Mouse (Mus musculus) myocyte (in vitro differentiated cells): ENCODE measurements at regions not wholly inside any gene's neighbourhood (a gene's known extent, or its start where the extent isn't known, plus 50 kb on each side); places are given as distances from the start of the nearest gene placed in this dataset.

ENCODE experiments used
- H3K27me3 ChIP-seq: one replicate; pipeline ENCODE4 v1.6.1; 2011; ENCODE audit not compliant: control insufficient read depth, insufficient read depth, insufficient read length
- H3K36me3 ChIP-seq: one replicate; pipeline ENCODE4 v1.6.1; 2011; ENCODE audit not compliant: control insufficient read depth, insufficient read depth
- H3K4me2 ChIP-seq: one replicate; pipeline ENCODE4 v1.6.1; 2011; ENCODE audit warnings: low read depth, control low read depth
- H3K4me3 ChIP-seq: one replicate; pipeline ENCODE4 v1.5.1; 2011; ENCODE audit warnings: mild to moderate bottlenecking, control low read depth, moderate library complexity
- H3K79me2 ChIP-seq: one replicate; pipeline ENCODE4 v1.6.1; 2011; ENCODE audit not compliant: control insufficient read depth, insufficient read depth
- H3ac ChIP-seq: one replicate; pipeline ENCODE4 v1.6.1; 2011; ENCODE audit not compliant: control insufficient read depth, insufficient read length
- CEBPB ChIP-seq: IDR thresholded peaks from 2 replicates; pipeline ENCODE4 v1.6.1; 2011; ENCODE audit warnings: mild to moderate bottlenecking, moderate library complexity; ENCODE audit not compliant: poor library complexity, insufficient read depth, severe bottlenecking
- E2F4 ChIP-seq: IDR thresholded peaks from one replicate; pipeline ENCODE4 v1.6.1; 2011; ENCODE audit warnings: mild to moderate bottlenecking, control low read depth, moderate library complexity; ENCODE audit not compliant: insufficient read depth
- MAX ChIP-seq: IDR thresholded peaks from one replicate; pipeline ENCODE4 v1.6.1; 2011; ENCODE audit warnings: low read depth, mild to moderate bottlenecking, control low read depth
- MYOD1 ChIP-seq, 3 experiments: IDR thresholded peaks; one replicate each; pipeline ENCODE4 v1.6.1; 2011; ENCODE audit warnings: control low read depth in 2 of 3, low read depth in 2 of 3, mild to moderate bottlenecking in 2 of 3, moderate library complexity in 1 of 3; ENCODE audit not compliant: insufficient read length in 2 of 3, control insufficient read depth in 1 of 3
- MYOG ChIP-seq, 3 experiments: IDR thresholded peaks; one replicate each; pipeline ENCODE4 v1.6.1; 2011; ENCODE audit warnings: control low read depth in 2 of 3, low read depth in 2 of 3, mild to moderate bottlenecking in 2 of 3; ENCODE audit not compliant: insufficient read length in 2 of 3, control insufficient read depth in 1 of 3, insufficient read depth in 1 of 3
- POLR2A ChIP-seq: IDR thresholded peaks from one replicate; pipeline ENCODE4 v1.6.1; 2011; ENCODE audit warnings: low read depth, mild to moderate bottlenecking, control low read depth, moderate library complexity; ENCODE audit not compliant: insufficient read length
- POLR2AphosphoS2 ChIP-seq: IDR thresholded peaks from one replicate; pipeline ENCODE4 v1.6.1; 2011; ENCODE audit warnings: low read depth, control low read depth; ENCODE audit not compliant: insufficient read length
- REST ChIP-seq: IDR thresholded peaks from one replicate; pipeline ENCODE4 v1.6.1; 2011; ENCODE audit warnings: mild to moderate bottlenecking, control low read depth, moderate library complexity; ENCODE audit not compliant: insufficient read depth, insufficient read length
- SRF ChIP-seq: IDR thresholded peaks from one replicate; pipeline ENCODE4 v1.6.1; 2011; ENCODE audit warnings: low read depth; ENCODE audit not compliant: control insufficient read depth, insufficient read length
- TCF12 ChIP-seq: IDR thresholded peaks from one replicate; pipeline ENCODE4 v1.6.1; 2011; ENCODE audit warnings: mild to moderate bottlenecking, control low read depth; ENCODE audit not compliant: poor library complexity, insufficient read depth, severe bottlenecking
- TCF3 ChIP-seq: IDR thresholded peaks from one replicate; pipeline ENCODE4 v1.6.1; 2011; ENCODE audit warnings: low read depth, control low read depth; ENCODE audit not compliant: insufficient read length
- USF1 ChIP-seq: IDR thresholded peaks from one replicate; pipeline ENCODE4 v1.6.1; 2011; ENCODE audit warnings: low read depth, mild to moderate bottlenecking, control low read depth, moderate library complexity

DNA sequence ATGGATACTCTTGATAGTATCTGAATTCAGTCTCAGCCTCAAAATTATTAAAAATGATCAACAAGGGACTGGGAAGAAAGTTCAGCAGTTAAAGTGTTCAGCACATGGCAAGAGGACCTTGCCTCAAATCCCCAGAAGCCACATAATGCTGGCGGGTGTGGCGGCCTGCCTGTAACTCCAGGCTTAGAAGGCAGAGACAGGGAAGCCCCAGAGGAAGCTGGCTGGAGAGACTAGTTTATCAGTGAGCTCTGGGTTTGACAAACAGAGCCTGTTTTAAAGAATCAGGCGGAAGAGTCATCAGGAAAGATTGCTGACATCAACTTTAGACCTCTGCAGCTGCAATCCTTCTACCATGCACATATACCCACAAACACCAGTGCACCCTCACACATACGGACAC is 52.1 kb upstream of the Fyn start:
- H3K4me3 ChIP-seq = no peak overlapping the region
- no peaks in the 10 kb centered on the region for H3K36me3 ChIP-seq
- no peak overlapping the region for H3K4me2 ChIP-seq
- H3K27me3 ChIP-seq = no peaks in the 10 kb centered on the region
- no peak for TF ChIP-seq MYOG (IDR thresholded peaks at IDR 0.05; ENCODE audit: control insufficient read depth in 1 of 3, insufficient read depth in 1 of 3, insufficient read length in 2 of 3, low read depth in 2 of 3)
- no peak for TF ChIP-seq REST
- no peak for TF ChIP-seq POLR2AphosphoS2
- TF ChIP-seq MAX = no peak
- no peak for TF ChIP-seq USF1
- TF ChIP-seq CEBPB = no peak
- no peak for TF ChIP-seq TCF3
- TF ChIP-seq SRF = no peak
- TF ChIP-seq E2F4 = no peak
- no peak for TF ChIP-seq MYOD1 (IDR thresholded peaks at IDR 0.05; ENCODE audit: control insufficient read depth in 1 of 3, insufficient read length in 2 of 3, low read depth in 2 of 3)
- TF ChIP-seq POLR2A = no peak
- no peak for TF ChIP-seq TCF12
- H3K79me2 ChIP-seq = no peaks in the 10 kb centered on the region
- no peak overlapping the region for H3ac ChIP-seq

DNA sequence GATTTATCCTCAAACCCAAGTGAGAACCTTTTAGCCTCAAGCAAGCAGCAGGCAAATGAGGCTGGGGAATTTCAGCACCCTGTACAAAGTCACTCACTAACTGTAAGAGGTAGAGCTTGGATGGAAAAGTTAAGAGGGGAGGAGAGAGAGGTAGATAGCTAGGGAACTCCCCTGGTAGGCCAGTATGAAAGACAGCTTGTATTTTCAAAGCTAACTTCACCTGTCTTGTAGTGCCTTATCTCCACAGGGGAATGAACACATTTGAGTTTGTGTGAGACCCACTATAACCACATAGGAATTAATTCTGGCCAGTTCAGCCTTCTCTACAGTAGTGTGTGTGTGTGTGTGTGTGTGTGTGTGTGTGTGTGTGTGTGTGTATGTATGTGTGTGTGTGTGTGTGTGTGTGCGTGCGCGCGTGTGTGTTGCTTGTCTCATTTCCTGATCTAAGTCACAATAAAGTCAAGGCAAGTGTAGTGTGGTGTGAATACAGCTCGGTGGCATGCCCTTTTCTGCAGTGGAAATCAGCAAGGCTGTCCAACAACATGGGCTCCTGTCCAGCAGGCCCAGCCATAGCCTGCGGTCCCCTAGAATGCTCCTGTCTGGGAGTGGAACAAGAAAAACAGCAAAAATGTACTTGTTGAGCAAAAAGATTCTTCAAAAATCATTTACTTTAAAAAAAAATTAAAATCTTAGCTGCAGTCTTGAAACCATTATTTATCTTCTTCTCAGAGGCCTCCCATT is 53.1 kb upstream of the Fyn start:
- Histone ChIP-seq H3K36me3 (no peaks in the 10 kb centered on the region), H3K4me3 (no peak overlapping the region), H3K79me2 (no peaks in the 10 kb centered on the region), H3K27me3 (no peaks in the 10 kb centered on the region), H3K4me2 (no peak overlapping the region), H3ac (no peak overlapping the region)
- TF ChIP-seq REST (no peak), MYOG (IDR thresholded peaks at IDR 0.05; ENCODE audit: control insufficient read depth in 1 of 3, insufficient read depth in 1 of 3, insufficient read length in 2 of 3, low read depth in 2 of 3) (no peak), MAX (no peak), TCF12 (no peak)

DNA sequence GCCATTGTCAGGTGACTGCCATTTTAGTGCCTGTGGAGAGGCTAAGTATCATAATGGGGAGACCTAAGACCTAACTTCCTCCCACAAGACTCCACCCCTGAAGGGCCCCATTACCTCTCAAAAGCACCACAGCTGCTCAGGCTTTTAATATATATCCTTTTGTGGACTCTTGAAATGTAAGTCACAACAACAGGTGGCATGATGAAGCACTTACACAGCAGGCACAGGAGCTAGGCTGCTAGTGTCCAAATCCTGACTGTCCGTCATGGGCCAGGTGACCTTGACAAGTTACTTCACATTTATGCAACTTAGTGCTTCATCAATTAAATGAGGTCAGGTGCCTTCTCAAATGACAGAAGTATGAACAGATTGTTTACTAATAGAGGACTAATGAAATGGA is 57.2 kb upstream of the Fyn start:
- Histone ChIP-seq H3K79me2 (no peaks in the 10 kb centered on the region), H3K27me3 (no peaks in the 10 kb centered on the region), H3K36me3 (no peaks in the 10 kb centered on the region), H3ac (no peak overlapping the region), H3K4me3 (no peak overlapping the region), H3K4me2 (no peak overlapping the region)
- peak; percentile 81 to 95 (median 85) for TF ChIP-seq MYOD1 (IDR thresholded peaks at IDR 0.05; ENCODE audit: control insufficient read depth in 1 of 3, insufficient read length in 2 of 3, low read depth in 2 of 3)
- no peak for TF ChIP-seq CEBPB
- TF ChIP-seq REST = no peak
- TF ChIP-seq E2F4 = no peak
- no peak for TF ChIP-seq POLR2A
- no peak for TF ChIP-seq MAX
- TF ChIP-seq SRF = no peak
- TF ChIP-seq TCF3 = peak; percentile 49
- TF ChIP-seq TCF12 = peak; percentile 76
- TF ChIP-seq MYOG (IDR thresholded peaks at IDR 0.05; ENCODE audit: control insufficient read depth in 1 of 3, insufficient read depth in 1 of 3, insufficient read length in 2 of 3, low read depth in 2 of 3) = peak in 2 of 3 experiments; percentile 83 to 93

DNA sequence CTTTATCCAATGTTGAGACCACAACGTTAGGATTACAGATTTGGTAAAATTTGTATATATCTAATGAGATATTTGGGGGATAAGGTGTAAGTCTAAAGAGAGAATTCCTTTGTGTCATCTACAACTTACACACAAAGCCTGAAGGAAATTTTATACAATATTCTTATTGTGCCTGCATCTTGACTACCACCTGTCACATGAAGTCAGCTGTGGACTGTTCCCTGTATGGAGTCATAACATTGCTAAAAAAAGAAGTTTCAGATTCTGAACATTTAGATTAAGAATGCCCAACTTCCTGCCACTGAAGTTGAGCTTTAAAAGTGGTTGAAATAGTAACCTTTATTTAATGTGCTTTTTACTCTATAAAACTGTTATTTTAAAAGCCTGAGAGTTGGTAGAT is 60.1 kb upstream of the Fyn start:
- Histone ChIP-seq H3K4me3 (no peak overlapping the region), H3K79me2 (no peaks in the 10 kb centered on the region), H3K36me3 (no peaks in the 10 kb centered on the region), H3K4me2 (peak overlapping the region; percentile 56), H3ac (no peak overlapping the region), H3K27me3 (no peaks in the 10 kb centered on the region)
- TF ChIP-seq CEBPB = no peak
- peak in 1 of 3 experiments; percentile 29 for TF ChIP-seq MYOG (IDR thresholded peaks at IDR 0.05; ENCODE audit: control insufficient read depth in 1 of 3, insufficient read depth in 1 of 3, insufficient read length in 2 of 3, low read depth in 2 of 3)
- TF ChIP-seq MYOD1 (IDR thresholded peaks at IDR 0.05; ENCODE audit: control insufficient read depth in 1 of 3, insufficient read length in 2 of 3, low read depth in 2 of 3) = peak in 2 of 3 experiments; percentile 51 to 69
- TF ChIP-seq TCF12 = peak; percentile 52
- no peak for TF ChIP-seq SRF
- no peak for TF ChIP-seq MAX

DNA sequence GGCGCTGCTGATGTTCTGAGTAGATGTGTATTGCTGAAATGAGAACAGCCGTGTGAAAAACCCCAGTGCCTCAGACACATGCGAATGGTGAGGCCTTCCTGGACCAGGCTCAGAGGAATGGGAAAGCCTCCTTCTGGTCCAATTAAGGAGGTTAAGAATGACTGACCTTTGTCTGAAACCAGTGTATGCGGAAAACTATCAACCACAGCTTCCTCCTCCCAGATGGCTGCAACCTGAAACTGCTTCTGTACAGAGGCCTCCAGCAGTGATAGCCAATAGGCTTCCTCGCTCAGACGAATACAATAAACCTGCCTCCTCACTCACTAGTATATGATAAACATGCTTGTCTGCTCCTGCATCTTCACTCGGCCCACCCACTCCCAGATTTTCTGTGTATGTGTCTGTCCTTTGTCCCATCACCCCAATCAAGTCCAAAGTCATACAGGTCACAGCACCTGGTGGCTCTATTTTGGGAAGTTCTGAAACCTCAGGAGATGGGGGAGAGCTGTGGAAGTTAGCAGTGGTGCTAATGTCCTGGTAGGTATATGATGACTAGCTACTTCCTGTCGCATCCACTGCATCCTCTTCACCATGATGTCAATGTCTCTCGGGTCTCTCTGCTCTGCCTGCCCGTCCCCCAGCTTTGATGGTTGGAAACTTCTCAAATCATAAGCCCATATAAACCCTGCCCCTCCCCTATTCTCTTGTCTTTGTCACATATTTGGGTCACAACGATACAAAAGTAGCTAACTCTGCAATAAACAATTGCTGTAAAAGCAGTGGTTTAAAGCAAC is 75.8 kb upstream of the Fyn start:
- no peak overlapping the region for H3K4me3 ChIP-seq
- H3K4me2 ChIP-seq = no peak overlapping the region

More for the DNA sequence above, 75.8 kb upstream of the Fyn start:
- Histone ChIP-seq H3K27me3 (no peaks in the 10 kb centered on the region), H3K36me3 (no peaks in the 10 kb centered on the region), H3K79me2 (no peaks in the 10 kb centered on the region), H3ac (no peak overlapping the region)
- TF ChIP-seq TCF3 (no peak), CEBPB (no peak), SRF (no peak), MYOG (IDR thresholded peaks at IDR 0.05; ENCODE audit: control insufficient read depth in 1 of 3, insufficient read depth in 1 of 3, insufficient read length in 2 of 3, low read depth in 2 of 3) (no peak), REST (no peak), POLR2A (no peak), MYOD1 (IDR thresholded peaks at IDR 0.05; ENCODE audit: control insufficient read depth in 1 of 3, insufficient read length in 2 of 3, low read depth in 2 of 3) (no peak), USF1 (no peak)
